Mouse (Mus musculus) mature B cell (primary cell): ENCODE measurements around the gene Tbc1d10a.

Experiments used
- in situ Hi-C: fragments of 300-500 bp; cut with MboI; formaldehyde crosslinking; loops from 2 replicates; pipeline ENCODE4 v1.14.3; 2019

The Tbc1d10a gene

DNA sequence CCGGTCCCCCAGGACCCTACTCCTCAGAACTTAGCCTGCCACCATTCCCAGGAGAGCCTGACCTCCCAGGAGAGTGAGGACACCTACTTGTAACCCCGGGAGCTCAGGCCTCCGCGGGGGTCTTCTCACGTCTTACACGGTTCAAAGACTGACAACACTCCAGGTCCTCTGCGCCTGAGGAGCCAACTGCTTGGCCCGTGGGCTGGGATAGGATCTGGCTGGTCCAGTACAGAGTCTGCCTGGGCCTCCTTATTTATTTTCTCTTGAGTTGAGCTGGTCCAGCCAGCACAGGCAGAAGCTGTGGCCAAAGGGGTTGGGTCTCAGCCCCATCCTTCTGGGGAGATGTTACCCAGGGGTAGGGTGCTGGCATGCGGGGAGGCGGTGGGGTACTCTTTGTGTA is 28.5 kb downstream of the Tbc1d10a start:
- in situ Hi-C loops, result loop anchor here (5.0 kb wide), 1 partner anchor 42 kb away; the partner anchor contains the start of gene Lif

- in situ Hi-C loops, result loop anchor here (5.0 kb wide), 1 partner anchor 41 kb away; the partner anchor contains the start of gene Lif
Observed at GRCm38 (mm10) chr11:4216248-4217000, 29.8 kb downstream of the Tbc1d10a start.

DNA sequence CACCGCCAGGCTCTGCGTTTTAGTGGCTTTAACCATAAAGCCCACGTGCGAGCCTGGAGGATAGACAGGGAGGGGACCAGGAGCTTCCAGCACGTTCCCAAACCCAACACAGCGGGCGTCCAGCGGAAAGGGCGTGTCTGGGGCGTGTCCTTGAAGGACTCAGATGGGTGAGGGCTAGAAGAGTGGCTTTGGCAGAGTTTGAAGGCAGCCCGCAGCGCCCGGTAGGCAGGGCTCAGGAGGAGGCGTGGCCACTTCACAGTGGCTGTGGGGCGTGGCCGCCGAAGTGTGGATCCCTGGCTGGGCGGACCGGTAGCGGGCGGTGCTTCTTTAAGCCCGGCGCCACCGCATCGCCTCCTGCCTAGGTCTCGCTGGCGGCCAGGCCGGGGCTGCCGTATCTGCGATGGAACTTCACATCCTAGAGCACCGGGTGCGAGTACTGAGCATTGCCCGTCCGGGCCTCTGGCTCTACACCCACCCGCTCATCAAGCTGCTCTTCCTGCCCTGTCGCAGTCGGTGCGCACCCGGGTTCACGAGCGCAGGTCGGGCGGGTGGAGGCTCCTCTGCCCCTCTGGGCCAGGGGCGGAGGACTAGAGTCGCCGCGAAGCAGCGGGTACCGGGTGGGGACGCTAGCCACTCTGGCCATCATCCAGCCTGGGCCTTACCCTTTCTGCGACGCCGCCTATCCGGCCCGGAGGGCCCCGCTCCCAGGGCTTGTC is 31.5 kb downstream of the Tbc1d10a start, which contains the start of gene Castor1:
TSS of gene Castor1 (plus strand) at position 312 of the 716 bp plus-strand sequence.
- in situ Hi-C loops, result loop anchor here (5.0 kb wide), 1 partner anchor 39 kb away; the partner anchor contains the start of gene Lif

GRCm38 (mm10) chr11:4218637-4219036 is 32.0 kb downstream of the Tbc1d10a start:
- in situ Hi-C loops, result loop anchor here (5.0 kb wide), 1 partner anchor 39 kb away; the partner anchor contains the start of gene Lif

DNA sequence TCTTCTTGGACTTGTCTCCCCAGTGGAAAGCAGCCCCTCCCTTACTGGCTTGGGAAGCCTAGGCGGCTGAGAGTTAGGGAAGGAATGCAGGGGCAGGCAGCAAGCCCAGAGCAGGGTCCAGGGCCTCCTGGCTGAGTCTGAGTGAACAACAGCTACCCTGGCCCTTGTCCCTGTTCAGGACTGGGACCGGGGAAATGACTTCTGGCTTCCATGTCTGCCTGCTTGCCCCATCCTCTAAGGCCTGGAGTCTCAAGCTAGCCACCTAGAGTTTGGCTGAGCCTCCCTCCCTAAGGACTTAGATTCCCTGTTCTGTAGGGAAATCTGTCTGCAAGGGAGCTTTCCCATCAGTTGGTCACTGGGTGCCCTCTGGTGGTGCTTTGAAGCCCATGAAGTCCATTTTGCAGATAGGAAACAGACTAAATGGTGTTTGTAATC is 32.7 kb downstream of the Tbc1d10a start:
- in situ Hi-C loops, result loop anchor here (5.0 kb wide), 1 partner anchor 38 kb away; the partner anchor contains the start of gene Lif

DNA sequence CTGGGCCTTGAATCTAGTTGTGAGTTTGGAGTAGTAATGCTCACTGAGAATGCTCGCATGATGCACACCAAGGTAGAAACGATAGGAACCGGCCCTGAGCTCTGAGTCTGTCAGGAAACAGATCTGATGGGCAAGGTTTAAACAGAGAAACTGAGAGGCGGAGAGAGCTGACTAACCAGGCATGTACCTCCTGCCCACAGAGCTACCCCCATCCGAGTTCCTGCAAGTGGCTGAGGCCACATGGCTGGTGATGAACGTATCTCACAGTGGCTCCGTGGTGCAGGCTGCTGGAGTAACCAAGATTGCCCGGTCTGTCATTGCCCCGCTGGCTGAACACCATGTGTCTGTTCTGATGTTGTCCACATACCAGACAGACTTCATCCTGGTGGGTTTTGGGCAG is 33.3 kb downstream of the Tbc1d10a start:
- in situ Hi-C loops, result loop anchor here (5.0 kb wide), 1 partner anchor 37 kb away; the partner anchor contains the start of gene Lif

- in situ Hi-C loops, result no loop called here
Observed at GRCm38 (mm10) chr11:4220443-4221400, 34.1 kb downstream of the Tbc1d10a start.

DNA sequence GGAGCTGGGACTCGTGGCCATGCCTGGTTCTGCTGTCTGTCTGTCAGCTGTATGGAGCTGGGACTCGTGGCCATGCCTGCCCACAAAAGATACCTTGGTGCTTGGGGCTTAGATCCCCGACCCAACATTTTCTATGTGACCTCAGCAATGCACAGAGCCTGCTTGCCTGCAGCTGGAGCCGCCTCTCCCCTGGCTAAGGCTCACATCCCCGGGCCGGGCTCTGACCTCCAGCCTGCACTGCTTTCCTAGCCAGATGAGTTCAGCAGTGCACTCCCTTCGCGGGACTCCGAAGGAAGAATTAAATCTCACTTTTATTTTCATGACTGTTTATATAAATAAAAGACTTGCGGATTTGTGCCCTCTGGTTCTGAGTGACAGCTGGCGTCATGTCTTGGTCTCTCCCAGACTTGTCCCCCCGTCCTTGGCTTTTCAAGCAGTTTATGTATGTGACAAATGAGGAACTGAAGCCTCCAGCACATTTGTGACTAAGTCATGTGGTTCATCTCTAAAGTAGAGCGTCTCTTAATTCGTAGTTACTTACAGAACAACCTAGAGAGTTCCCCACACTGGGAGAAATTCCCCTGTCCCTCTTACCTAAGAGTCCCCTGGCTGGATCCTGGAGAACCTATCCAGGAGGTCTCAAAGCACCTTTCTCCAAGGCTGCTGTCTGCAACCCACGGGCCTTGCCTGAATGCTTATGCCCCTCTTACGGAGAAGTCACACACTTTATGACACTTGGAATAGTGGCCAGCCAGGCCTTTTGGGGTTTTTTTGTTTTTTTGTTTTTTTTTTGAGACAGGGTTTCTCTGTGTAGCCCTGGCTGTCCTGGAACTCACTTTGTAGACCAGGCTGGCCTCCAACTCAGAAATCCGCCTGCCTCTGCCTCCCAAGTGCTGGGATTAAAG is 35.7 kb downstream of the Tbc1d10a start:
- in situ Hi-C loops, result no loop called here

DNA sequence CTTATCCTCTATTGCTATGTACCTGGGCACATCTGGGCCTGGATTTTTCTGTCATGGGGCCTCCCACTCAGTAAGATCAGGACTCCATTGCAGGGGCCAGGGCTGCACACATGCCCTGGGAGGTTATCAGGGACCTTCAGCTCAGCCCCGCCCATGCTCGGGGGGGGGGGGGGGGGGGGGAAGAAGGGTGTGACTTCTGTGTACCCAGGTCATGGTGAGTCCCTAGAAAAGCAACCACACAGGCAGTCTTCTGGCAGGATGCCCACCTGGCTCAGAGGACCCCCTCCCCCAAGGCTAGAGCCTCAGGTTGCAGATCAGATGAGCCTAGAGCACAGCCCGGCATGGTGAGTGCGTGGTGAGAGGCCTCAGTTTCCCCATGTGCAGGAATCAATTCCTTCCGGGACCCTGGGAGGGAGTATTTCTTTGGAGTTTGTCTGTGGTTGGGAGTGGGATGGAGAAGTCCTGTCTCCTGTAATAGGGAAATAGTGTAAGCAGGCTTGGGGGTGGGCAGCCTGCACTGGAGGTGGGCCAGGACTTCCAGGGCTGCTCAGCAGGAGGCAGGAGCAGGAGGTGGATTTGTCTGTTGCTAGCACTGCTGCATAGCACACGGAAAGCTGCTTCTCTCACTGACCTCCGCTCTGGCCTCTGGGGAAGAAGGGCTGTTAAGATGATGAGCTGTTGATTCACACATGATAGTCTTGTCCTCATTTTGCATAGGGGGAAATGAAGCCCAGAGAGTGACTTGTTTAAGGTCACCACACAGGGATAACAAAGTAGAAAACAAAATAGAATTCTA is 37.0 kb downstream of the Tbc1d10a start:
- in situ Hi-C loops, result no loop called here

DNA sequence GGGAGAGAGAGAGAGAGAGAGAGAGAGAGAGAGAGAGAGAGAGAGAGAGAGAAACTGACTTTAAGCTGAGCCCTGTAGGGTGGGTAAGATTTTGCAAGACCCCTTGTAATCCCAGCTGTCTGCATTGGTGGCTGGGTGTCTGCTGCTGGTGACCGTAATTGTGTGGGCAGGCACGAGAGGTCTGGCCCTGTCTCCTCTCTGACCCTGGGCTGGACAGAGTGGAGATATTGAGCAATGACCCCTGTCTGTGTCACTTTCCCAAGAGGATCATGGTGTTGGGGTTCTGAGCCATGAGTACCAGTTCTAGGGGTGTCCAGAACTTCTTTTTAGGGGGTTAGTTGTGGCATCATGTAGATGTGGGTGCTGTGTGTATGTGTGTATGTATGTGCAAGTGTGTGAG is 37.6 kb downstream of the Tbc1d10a start:
- in situ Hi-C loops, result no loop called here

GRCm38 (mm10) chr11:4226569-4227325 is 40.2 kb downstream of the Tbc1d10a start:
- in situ Hi-C loops, result no loop called here

GRCm38 (mm10) chr11:4228463-4228862 is 41.9 kb downstream of the Tbc1d10a start:
- in situ Hi-C loops, result no loop called here

DNA sequence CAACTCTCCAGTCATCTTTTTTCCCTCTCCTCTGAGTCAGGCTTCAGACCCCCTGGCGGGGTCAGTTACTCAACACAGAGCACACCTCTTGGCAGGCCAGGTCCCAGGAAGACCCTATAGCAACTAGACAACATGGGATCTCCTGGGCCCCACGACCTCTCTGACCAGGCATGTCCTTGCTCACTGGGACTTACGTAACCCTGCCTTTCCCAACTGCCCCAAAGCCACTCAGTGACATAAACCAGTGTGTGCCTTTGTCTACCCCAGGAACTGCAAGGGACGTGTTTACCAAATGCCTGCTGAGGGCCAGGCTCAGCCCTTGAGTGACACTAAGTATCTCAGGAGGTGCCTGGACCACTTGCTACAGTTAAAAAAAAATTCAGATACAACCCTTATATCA is 43.3 kb downstream of the Tbc1d10a start:
- in situ Hi-C loops, result no loop called here

GRCm38 (mm10) chr11:4231435-4231834 is 44.8 kb downstream of the Tbc1d10a start:
- in situ Hi-C loops, result no loop called here

- in situ Hi-C loops, result no loop called here
Observed at GRCm38 (mm10) chr11:4232644-4233043, 46.1 kb downstream of the Tbc1d10a start.

DNA sequence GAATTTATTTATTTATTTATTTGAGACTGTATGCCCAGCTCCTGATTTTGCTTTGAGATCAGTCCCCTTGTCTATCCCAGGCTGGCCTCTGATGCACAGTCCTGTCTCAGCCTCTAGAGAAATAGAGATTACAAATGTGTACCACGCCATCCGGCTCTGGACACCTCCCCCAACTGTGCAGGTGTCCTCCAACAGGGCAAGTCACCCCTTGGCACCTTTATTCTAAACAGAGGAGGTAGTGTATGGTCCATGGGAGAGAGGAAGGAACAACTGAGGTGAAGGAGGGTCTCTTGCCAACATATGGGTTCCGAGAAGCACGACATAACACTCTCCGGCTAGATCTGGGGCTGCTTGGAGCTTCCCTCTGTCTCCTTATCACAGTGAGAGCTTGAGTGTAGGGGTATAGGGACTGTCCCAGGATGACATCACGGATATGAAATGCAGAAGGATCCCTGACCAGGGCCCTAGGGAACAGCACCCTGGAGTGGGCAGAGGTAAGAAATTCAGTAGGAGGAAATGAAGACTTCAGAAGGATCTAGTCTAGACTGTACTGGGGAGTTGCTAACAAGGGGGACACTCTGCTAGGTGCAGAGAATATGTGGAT is 48.6 kb downstream of the Tbc1d10a start:
- in situ Hi-C loops, result no loop called here

- in situ Hi-C loops, result no loop called here
Observed at GRCm38 (mm10) chr11:4235665-4236545, 49.3 kb downstream of the Tbc1d10a start, which contains the start of gene Osm. Osm (plus strand) TSS chr11:4236420.
